Mouse (Mus musculus) forelimb bud, embryonic 11.5 days (tissue): Measurements from ENCODE around the gene Gpc2.

ENCODE experiments used
- DNase-seq: peaks from one replicate; pipeline ENCODE4 v3.0.0-alpha.2; 2012; ENCODE audit warnings: low read depth, low spot score

Gene Gpc2

GRCm38 (mm10) chr5:138262582-138263240, 17.1 kb downstream of the Gpc2 start:
- no peak for DNase-seq

DNA sequence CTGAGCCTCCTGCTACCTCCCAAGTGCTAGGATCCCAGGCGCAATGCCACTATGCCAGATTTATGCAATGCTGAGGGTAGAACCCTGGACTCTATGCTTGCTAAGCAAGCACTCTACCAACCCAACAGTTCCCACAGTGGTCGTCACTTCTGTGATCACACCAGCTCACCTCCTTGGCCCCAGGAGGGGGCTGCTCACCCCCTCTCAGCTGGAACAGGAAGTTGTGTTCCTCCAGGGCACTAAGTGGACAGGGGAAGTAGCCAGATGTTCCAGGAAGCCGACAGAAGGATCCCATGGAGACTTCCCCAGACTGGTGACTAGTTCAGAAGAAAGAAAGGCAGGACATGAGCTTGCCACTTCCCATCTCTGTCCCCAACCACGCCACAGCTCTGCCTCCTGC, 17.8 kb downstream of the Gpc2 start:
- DNase-seq: no peak

DNA sequence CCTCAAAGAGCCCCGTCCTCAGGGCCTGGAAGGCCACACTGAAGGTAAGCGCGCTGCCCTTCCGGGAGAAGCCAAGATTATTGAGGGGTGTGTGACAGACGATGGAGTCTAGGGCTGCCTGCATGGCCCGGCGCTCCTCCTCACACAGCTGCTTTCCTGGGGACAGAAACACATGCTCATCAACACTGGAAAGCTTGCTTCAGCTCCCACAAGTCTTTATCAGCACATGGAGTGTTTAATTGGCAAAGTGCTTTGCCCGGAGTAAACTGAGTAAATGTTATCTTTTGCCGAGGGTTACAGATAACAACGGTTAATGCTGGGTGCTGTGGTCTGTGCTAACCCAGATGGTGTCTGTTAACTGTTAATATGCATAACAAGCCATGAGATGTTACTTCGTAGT, 19.0 kb downstream of the Gpc2 start:
- no peak for DNase-seq

- no peak for DNase-seq
These were observed 19.8 kb downstream of the Gpc2 start for GRCm38 (mm10) chr5:138260051-138260450.

DNA sequence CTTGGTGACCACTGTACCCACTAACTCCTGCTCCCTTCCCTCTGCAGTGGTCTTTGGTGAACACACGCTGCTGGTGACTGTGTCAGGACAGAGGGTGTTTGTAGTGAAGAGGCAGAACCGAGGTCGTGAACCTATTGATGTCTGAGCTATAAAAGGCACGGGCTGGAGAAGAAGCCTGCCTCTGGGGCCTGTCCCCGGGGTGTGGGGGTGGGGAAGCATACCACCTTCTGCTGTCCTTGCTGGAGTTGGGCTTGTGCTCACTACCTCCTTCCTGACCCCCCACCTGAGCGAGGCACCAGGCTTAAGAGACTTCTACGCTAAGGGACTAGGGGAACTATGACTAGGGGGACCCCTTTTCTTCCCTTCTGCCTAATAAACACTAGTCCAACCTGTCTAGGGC, 20.8 kb downstream of the Gpc2 start:
- DNase-seq: no peak

DNA sequence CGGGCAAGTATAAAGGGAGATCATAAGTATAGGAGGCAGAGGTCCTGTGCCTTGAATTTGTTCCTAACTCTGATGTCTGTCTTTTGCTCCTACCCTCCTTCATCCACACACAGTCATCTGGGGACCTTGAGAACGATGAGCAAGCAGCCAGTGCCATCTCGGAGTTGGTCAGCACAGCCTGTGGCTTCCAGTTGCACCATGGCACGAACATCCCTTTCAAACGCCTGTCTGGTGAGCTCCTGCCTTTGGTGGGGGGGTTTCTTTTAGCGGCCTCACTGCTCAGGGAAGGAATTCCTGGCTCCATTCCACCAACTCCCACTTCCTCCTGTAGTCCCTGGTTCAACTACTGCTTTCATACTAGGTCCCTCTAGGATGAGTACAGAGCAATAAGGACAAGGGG, 21.3 kb downstream of the Gpc2 start:
- DNase-seq: no peak

DNA sequence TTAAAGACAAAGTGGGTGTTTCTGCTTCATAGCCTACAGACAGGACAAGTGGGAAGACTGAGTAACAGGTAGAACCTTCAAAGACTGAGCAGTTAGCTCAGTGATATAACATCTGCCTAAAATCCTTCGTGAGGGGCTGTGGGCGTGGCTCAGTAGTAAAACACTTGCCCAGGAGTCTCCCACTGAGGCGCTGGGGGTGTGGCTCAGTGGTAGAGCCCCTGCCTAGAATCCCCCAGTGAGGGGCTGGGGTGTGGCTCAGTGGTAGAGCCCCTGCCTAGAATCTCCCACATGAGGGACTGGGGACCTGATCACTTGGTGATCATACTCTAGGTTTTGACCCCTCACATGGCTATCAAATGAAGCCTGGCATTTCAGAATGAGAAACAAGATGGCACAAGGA, 21.7 kb downstream of the Gpc2 start:
- no peak for DNase-seq

- no peak for DNase-seq
These were observed 22.2 kb downstream of the Gpc2 start for GRCm38 (mm10) chr5:138257585-138257978.

DNA sequence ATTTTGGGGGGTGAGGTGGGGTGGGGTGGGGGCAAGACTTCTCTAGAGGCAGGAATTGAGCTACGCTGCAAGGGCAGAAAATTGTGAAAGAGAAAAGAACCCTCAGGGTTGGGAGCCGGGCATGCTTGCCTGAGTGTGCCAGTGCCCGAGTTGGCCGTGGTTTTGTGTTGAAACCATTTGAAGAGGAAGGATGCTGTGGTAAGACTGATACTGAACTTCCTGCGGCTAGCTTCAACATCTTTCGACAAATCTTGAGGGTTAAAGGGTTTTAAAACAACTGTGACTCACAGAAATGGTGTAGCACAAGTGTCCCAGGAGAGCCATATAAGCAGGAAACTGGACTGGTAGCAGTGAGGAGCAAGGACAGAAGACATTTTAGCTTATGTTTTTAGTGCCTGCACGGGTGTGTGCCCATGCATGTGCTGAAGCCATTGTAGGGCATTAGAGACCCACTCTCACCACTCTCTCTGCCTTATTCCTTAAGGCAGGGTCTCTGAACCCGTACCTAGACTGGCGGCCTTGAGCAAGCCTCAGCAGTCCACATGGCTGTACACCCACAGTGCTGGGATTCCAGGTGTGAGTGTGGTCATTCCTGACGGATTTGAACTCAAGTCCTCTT, 22.7 kb downstream of the Gpc2 start:
- no peak for DNase-seq

GRCm38 (mm10) chr5:138256094-138256467, 23.7 kb downstream of the Gpc2 start:
- DNase-seq: no peak

DNA sequence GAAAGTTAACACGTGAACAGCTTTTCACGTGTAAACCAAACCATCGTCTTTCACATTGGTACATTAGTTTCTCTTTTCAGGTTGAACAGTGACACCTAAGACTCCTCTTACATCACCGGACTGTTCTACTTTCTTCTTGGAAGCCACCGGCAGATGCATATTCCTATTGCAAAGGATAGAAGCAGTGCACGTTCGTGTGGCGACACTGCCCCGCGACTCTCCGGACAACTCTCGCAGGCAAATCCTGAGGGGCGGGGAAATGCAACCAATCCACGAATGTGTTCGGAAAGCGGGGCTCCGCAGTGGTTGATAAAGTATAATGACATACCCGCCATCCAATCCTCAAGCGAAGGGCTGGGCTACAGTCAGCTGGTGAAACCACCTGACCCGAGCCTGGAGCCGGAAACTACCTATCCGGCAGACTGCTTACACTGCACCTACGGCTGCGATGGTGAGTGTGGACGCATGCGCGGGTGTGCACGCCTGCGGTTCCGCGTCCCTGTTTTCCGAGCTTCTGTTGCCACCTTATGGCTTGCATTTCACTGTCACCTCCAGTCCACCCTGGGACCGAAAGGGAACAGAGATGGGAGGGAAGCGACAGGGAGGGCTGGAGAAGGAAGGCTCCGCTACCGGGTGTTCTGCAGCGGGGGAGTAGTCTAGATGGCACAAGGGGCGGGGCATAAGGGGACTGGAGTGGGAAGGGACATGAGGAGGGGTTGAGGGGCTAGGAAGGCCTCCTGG, 24.3 kb downstream of the Gpc2 start, which contains the start of gene Lamtor4:
Lamtor4 (plus strand) TSS at position 130 of the 741 bp plus-strand sequence.
- peak; percentile 94 for DNase-seq

- DNase-seq: no peak
These were observed 26.7 kb downstream of the Gpc2 start for GRCm38 (mm10) chr5:138253061-138253460.

DNA sequence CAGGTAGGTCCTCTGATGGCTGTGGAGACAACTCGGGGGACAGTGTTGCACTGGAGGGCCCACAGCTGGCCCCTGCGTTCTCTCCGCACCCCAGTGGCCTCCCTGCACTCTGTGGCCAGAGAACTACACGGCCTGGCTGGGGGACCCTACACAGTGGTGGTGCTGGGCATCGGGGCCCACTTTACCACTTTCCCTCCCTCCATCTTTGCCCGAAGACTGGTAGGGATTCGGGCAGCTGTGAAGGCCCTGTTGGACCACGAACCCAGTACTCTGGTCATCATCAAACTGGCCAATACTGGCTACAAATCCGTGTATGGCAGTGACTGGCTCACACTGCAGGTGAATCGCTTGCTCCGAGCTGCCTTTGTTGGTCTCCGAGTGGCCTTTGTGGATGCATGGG, 28.7 kb downstream of the Gpc2 start:
- no peak for DNase-seq

GRCm38 (mm10) chr5:138241511-138241910, 38.3 kb downstream of the Gpc2 start:
- no peak for DNase-seq

DNA sequence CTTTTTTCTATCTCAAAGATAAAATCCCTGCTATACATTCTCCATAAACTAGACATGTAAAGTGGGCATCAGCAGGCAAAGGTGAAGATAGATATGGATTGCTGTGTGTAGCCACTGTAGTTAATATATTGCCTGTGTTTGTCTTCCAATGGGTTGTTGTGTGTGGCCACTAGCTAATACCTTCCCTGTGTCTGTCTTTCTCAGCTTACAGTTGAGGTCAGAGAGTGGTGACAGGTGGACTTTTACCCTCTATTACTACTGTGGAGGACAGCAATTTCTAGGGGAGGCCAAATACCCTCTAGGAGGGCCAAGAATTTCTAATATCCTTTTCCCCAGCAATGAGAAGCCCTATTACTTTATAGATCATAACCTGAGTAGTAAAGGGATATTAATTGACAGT, 45.6 kb downstream of the Gpc2 start:
- no peak for DNase-seq

DNA sequence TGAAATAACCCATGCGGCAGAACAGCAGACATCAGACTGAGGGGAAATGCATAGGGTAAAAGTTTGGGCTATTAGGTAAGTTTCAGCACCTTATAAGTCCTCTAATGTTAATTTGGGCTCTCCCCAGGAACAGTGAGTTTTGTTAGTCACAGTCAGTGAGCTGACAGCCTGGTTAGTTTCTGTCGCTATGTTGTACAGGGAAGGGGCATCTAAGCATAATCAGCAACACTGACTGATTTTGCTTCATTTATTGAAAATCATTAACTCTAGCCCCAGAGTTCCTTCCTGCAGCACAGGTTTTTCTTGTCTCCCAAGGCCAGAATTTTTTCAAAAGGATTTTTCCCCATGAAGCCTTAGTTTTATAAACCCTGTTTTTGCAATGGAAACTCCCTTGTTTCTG, 46.0 kb downstream of the Gpc2 start:
- DNase-seq: no peak

DNA sequence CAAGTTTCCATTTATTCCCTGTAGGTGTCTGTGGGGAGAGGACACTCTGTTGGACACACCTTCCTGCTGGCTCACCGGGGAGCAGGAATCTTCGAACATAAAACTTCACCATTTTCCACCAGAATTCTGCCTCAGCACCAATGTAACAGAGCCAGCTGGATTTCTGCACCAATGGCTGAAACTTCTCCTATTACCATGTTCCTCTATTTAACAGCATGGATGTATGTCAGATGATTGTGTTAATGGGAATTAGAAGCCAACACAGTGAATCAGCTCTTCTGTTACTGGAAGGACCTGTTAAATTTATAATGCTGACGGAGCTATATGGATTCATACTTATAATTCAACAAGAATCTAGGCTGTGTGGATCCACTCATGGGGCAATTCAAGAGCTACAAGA, 50.3 kb downstream of the Gpc2 start:
- no peak for DNase-seq

DNA sequence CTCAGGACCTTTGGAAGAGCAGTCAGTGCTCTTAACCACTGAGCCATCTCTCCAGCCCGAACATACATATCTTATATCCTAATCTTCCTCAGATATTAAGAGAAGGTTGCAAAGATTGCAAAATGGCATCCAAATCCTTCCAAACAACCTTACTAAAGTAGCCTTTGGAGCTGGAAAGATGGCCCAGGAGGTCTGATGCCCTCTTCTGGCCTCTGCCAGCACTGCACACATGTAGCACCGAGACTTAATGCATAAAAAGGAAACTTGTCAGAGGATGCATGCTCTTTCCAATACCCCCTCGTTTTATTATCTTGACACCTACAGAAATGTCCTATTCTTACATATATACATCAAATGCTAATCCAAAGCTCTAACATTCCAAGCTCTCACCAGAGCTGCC, 51.8 kb downstream of the Gpc2 start:
- DNase-seq: no peak

GRCm38 (mm10) chr5:138227367-138227766, 52.4 kb downstream of the Gpc2 start:
- no peak for DNase-seq

GRCm38 (mm10) chr5:138226491-138226890, 53.3 kb downstream of the Gpc2 start:
- no peak for DNase-seq

DNA sequence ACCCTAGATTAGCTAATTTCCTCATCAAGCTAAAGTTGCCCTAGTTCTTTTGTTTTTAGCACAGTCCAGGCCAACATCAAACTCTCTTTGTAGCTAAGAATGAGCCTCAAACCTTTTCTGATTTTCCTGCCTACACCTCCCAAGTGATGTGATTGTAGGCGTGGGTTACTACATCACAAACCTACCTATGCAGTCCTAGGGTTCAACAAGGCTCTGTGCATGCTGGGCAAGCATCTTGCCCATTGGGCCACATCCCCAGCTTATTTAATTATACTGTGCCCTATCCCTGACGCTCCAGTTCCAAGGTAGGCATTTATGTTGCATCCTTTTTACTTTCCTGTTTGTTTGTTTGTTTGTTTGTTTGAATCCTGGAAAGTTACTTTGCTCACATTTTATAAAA, 54.1 kb downstream of the Gpc2 start, which contains the start of gene Nxpe5:
Nxpe5 (plus strand) TSS at position 199 of the 400 bp plus-strand sequence.
- no peak for DNase-seq
